Mouse (Mus musculus): ENCODE measurements around the gene Tas2r140. TPM values are rescaled to one million over a fixed set of nuclear protein-coding genes. Genes with fewer than 3 reads are reported as not detected.

Tas2r140 gene
- polyA plus RNA-seq (2012; rRNA removed), result not detected in 2 replicates

- no peak for DNase-seq (ENCODE audit: low read depth)
- TF ChIP-seq POLR2A (IDR thresholded peaks at IDR 0.05; ENCODE audit: borderline replicate concordance, extremely low read depth, insufficient read depth, insufficient read length, poor library complexity, severe bottlenecking), result no peak
- no peak for TF ChIP-seq CTCF (IDR thresholded peaks at IDR 0.05; ENCODE audit: borderline replicate concordance, extremely low read depth, insufficient read depth, insufficient read length)
These were observed at the start of gene Tas2r140 for GRCm38 (mm10) chr6:133055716-133056115. Gene Tas2r140 (minus strand): TSS chr6:133055816.

- no peak for TF ChIP-seq POLR2A (IDR thresholded peaks at IDR 0.05; ENCODE audit: borderline replicate concordance, extremely low read depth, insufficient read depth, insufficient read length, poor library complexity, severe bottlenecking)
- no peak for TF ChIP-seq CTCF (IDR thresholded peaks at IDR 0.05; ENCODE audit: borderline replicate concordance, extremely low read depth, insufficient read depth, insufficient read length)
- no peak for DNase-seq (ENCODE audit: low read depth)
These were observed 48.9 kb upstream of the Tas2r140 start, which contains the start of gene Smim10l1 for GRCm38 (mm10) chr6:133104609-133104921. Gene Smim10l1 (plus strand): TSS chr6:133104909.

GRCm38 (mm10) chr6:133102430-133102829 is 46.8 kb upstream of the Tas2r140 start:
- DNase-seq (ENCODE audit: low read depth), result no peak
- TF ChIP-seq CTCF (IDR thresholded peaks at IDR 0.05; ENCODE audit: borderline replicate concordance, extremely low read depth, insufficient read depth, insufficient read length) (no peak), POLR2A (IDR thresholded peaks at IDR 0.05; ENCODE audit: borderline replicate concordance, extremely low read depth, insufficient read depth, insufficient read length, poor library complexity, severe bottlenecking) (no peak)

- TF ChIP-seq POLR2A (IDR thresholded peaks at IDR 0.05; ENCODE audit: borderline replicate concordance, extremely low read depth, insufficient read depth, insufficient read length, poor library complexity, severe bottlenecking), result no peak
- no peak for TF ChIP-seq CTCF (IDR thresholded peaks at IDR 0.05; ENCODE audit: borderline replicate concordance, extremely low read depth, insufficient read depth, insufficient read length)
- DNase-seq (ENCODE audit: low read depth), result no peak
These were observed 36.6 kb upstream of the Tas2r140 start for GRCm38 (mm10) chr6:133092226-133092625.

- TF ChIP-seq CTCF (IDR thresholded peaks at IDR 0.05; ENCODE audit: borderline replicate concordance, extremely low read depth, insufficient read depth, insufficient read length), result no peak
- no peak for TF ChIP-seq POLR2A (IDR thresholded peaks at IDR 0.05; ENCODE audit: borderline replicate concordance, extremely low read depth, insufficient read depth, insufficient read length, poor library complexity, severe bottlenecking)
- no peak for DNase-seq (ENCODE audit: low read depth)
These were observed 18.6 kb downstream of the Tas2r140 start, which contains the start of gene Tas2r103 for GRCm38 (mm10) chr6:133037001-133037400. Gene Tas2r103 (minus strand): TSS chr6:133037101.

Other genes starting within 250 kb of the Tas2r140 start
- gene Tas2r123, start 208.7 kb downstream of the Tas2r140 start, polyA plus RNA-seq (2012; rRNA removed), result not detected in 2 replicates
- not detected in 2 replicates for gene Tas2r116, start 200.4 kb downstream of the Tas2r140 start, polyA plus RNA-seq (2012; rRNA removed)
- not detected in 2 replicates for gene Tas2r110, start 187.8 kb downstream of the Tas2r140 start, polyA plus RNA-seq (2012; rRNA removed)
- not detected in 2 replicates for gene Tas2r113, start 162.8 kb downstream of the Tas2r140 start, polyA plus RNA-seq (2012; rRNA removed)
- gene Tas2r125, start 146.2 kb downstream of the Tas2r140 start, polyA plus RNA-seq (2012; rRNA removed), result not detected in 2 replicates
- gene Tas2r129, start 104.7 kb downstream of the Tas2r140 start, polyA plus RNA-seq (2012; rRNA removed), result not detected in 2 replicates
- not detected in 2 replicates for gene Tas2r131, start 97.9 kb downstream of the Tas2r140 start, polyA plus RNA-seq (2012; rRNA removed)
- gene Tas2r109, start 74.9 kb downstream of the Tas2r140 start, polyA plus RNA-seq (2012; rRNA removed), result not detected in 2 replicates
- not detected in 2 replicates for gene Tas2r103, start 18.7 kb downstream of the Tas2r140 start, polyA plus RNA-seq (2012; rRNA removed)
- gene Smim10l1, start 49.1 kb upstream of the Tas2r140 start, polyA plus RNA-seq (2012; rRNA removed), result 44.6 and 49.6 TPM in 2 replicates
- gene 5530400C23Rik, start 236.4 kb upstream of the Tas2r140 start, polyA plus RNA-seq (2012; rRNA removed), result not detected in 2 replicates

Data from brain, embryonic 14.5 days (tissue).